10 mouse cellular contexts compared by ENCODE assay signal in genomic region chr9:37133495-37133894, GRCm38 (mm10). TPM values are rescaled to one million over a fixed set of nuclear protein-coding genes. Genes with fewer than 3 reads are reported as not detected.
"Had no signal": no experiment of that assay in that cellular context is flagged by ENCODE, and none has a peak within 500 bp of the region (broad histone marks: within the 10 kb centered on the region; RNA-seq: fewer than 3 reads in every experiment).

No protein-coding gene starts in this region.

- DNase-seq: kidney, adult 2 months; kidney, postnatal 14 days; liver, embryonic 13.5 days; lung, adult 2 months; right cerebral cortex, postnatal 14 days; thymus, adult 2 months; thymus, postnatal 25 days had no signal

- ATAC-seq: intestine, embryonic 16.5 days; midbrain, embryonic 13.5 days had no signal

RNA-seq across cellular contexts. Expression of gene Pknox2, which starts 13.7 kb away (rescaled TPM):
- total RNA-seq: megakaryocyte-erythroid progenitor cell, adult 5-6 weeks had no signal
